Mouse (Mus musculus): Measurements from ENCODE around the gene Tmem63a. TPM values are rescaled to one million over a fixed set of nuclear protein-coding genes. Genes with fewer than 3 reads are reported as not detected.
"Not testable (repeated sequence)": the region's sequence is repeated elsewhere in the genome, so short reads cannot be mapped to it uniquely, and the experiment has no call there.

Tmem63a gene
- polyA plus RNA-seq, 1 experiment from 2014 or later = 29.2 TPM

DNA sequence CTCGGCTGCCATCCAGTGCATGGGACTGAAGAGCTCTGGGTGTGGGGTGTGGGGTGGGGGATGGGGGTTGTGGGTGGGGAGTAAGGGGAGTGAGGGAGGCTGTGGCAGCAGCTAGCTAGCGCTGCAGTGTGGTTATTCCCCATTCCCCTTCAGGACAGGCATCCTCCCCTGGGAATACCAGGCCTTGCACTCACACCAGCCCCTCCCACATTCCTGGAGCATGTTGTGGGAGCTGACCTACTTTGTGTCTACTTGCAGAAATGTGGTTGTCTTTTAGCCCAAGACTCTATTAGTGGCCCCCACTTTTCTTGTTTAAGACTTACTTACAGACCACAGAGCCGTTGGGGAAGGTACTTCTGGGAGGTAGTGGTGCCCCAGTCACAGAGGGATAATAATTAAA lies 24.4 kb downstream of the Tmem63a start:
- 50% methylated on average over 3 of the region's 3 CpGs for WGBS
- H3K4me1 ChIP-seq (ENCODE audit: control insufficient read depth, insufficient read depth, low read length) = no peaks in the 10 kb centered on the region
- no peaks in the 10 kb centered on the region for H3K9me3 ChIP-seq (replicated peaks; ENCODE audit: control insufficient read depth, low read length)
- H3K4me3 ChIP-seq (replicated peaks; ENCODE audit: low read length) = no peak overlapping the region
- no peak overlapping the region for H3K27ac ChIP-seq (ENCODE audit: low read length)
- peaks cover 3% of the 10 kb centered on the region for H3K36me3 ChIP-seq (ENCODE audit: control insufficient read depth, insufficient read depth, low read length)
- no peak overlapping the region for H3K4me2 ChIP-seq (ENCODE audit: low read depth, low read length)
- H3K9ac ChIP-seq (ENCODE audit: low read length) = no peak overlapping the region
- ATAC-seq (ENCODE audit: insufficient read depth, low FRiP score) = no peak
- H3K27me3 ChIP-seq (ENCODE audit: control insufficient read depth, insufficient read depth, low read length) = no peaks in the 10 kb centered on the region

DNA sequence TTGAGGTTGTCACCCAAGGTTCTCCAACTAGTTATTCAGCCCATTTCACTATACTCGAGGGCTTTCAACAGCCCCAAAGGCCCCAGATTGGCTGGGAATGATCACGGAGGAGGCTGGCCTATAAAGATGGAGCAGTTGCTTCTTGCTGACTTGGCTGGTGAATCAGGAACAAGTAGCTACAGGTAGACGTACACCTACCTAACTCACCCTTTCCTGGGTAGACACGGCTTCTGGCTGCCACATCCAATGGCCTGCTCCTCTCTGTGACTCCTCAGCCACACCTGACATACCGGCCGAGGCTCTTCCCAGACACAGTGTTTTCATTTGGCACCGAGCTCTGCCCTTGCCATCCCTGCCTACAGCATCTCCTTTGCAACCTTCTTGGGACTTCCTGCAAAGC lies 25.1 kb downstream of the Tmem63a start:
- no peaks in the 10 kb centered on the region for H3K9me3 ChIP-seq (replicated peaks; ENCODE audit: control insufficient read depth, low read length)
- no peaks in the 10 kb centered on the region for H3K36me3 ChIP-seq (ENCODE audit: control insufficient read depth, insufficient read depth, low read length)
- H3K27me3 ChIP-seq (ENCODE audit: control insufficient read depth, insufficient read depth, low read length) = no peaks in the 10 kb centered on the region
- H3K4me3 ChIP-seq (replicated peaks; ENCODE audit: low read length) = no peak overlapping the region
- H3K27ac ChIP-seq (ENCODE audit: low read length) = no peak overlapping the region
- no peak overlapping the region for H3K4me2 ChIP-seq (ENCODE audit: low read depth, low read length)
- 82% methylated on average over 7 of the region's 7 CpGs for WGBS
- no peak overlapping the region for H3K9ac ChIP-seq (ENCODE audit: low read length)
- H3K4me1 ChIP-seq (ENCODE audit: control insufficient read depth, insufficient read depth, low read length) = no peaks in the 10 kb centered on the region
- no peak for ATAC-seq (ENCODE audit: insufficient read depth, low FRiP score)

DNA sequence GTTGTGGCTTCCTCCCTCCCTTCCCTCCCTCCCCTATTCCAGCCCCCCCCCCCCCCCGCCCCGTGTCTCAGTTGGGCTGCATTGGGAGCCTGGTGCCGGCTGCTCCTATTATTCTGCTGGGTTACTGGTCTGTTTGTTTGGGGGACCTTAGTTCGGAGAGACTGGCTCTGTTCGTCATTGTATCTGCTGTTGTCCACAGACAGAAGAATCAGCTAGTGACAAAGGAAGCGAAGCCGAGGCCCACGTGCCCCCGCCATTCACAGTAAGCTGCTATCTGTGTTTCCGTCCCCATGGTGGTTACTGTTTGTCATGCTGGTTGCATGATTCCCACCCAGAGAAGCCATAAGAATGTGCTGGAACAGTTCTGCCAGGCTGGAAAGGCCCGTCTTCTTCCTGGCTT lies 30.8 kb downstream of the Tmem63a start:
- Histone ChIP-seq H3K27me3 (ENCODE audit: control insufficient read depth, insufficient read depth, low read length) (no peaks in the 10 kb centered on the region), H3K27ac (ENCODE audit: low read length) (no peak overlapping the region), H3K4me3 (replicated peaks; ENCODE audit: low read length) (no peak overlapping the region), H3K9me3 (replicated peaks; ENCODE audit: control insufficient read depth, low read length) (no peaks in the 10 kb centered on the region), H3K36me3 (ENCODE audit: control insufficient read depth, insufficient read depth, low read length) (no peaks in the 10 kb centered on the region), H3K4me1 (ENCODE audit: control insufficient read depth, insufficient read depth, low read length) (no peaks in the 10 kb centered on the region), H3K4me2 (ENCODE audit: low read depth, low read length) (no peak overlapping the region), H3K9ac (ENCODE audit: low read length) (no peak overlapping the region)
- WGBS = 85% methylated on average over 9 of the region's 11 CpGs
- ATAC-seq (ENCODE audit: insufficient read depth, low FRiP score) = no peak

DNA sequence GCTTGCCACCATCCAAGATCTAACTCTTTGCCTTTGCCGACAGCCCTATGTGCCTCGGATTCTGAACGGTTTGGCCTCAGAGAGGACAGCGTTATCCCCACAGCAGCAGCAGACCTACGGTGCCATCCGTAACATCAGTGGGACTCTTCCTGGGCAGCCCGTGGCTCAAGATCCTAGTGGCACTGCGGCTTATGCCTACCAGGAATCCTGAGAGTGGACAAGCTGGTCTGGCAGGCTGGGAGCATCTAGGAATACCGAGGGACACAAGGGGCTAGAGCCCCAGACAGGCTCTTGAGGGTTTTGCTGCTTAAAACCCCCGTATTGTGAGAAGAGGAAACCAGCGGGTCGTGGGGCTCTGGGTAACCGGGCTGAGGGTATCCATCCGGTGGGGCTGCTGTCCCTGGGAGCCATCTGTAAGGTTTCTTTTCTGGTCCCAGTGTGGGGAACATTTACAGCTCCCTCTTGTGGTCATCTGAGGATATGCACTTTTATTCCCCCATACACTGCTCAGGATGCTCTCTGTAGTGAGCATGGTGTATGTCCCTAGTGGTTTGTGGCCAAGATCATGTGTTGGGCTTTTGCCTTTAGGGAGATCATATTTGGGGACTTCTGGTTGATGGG lies 32.1 kb downstream of the Tmem63a start:
- Histone ChIP-seq H3K4me1 (ENCODE audit: control insufficient read depth, insufficient read depth, low read length) (no peaks in the 10 kb centered on the region), H3K4me3 (replicated peaks; ENCODE audit: low read length) (no peak overlapping the region), H3K9ac (ENCODE audit: low read length) (no peak overlapping the region), H3K9me3 (replicated peaks; ENCODE audit: control insufficient read depth, low read length) (no peaks in the 10 kb centered on the region), H3K27ac (ENCODE audit: low read length) (no peak overlapping the region), H3K4me2 (ENCODE audit: low read depth, low read length) (no peak overlapping the region), H3K27me3 (ENCODE audit: control insufficient read depth, insufficient read depth, low read length) (no peaks in the 10 kb centered on the region), H3K36me3 (ENCODE audit: control insufficient read depth, insufficient read depth, low read length) (no peaks in the 10 kb centered on the region)
- ATAC-seq (ENCODE audit: insufficient read depth, low FRiP score) = peak; percentile 70
- WGBS = 61% methylated on average over 14 of the region's 14 CpGs

DNA sequence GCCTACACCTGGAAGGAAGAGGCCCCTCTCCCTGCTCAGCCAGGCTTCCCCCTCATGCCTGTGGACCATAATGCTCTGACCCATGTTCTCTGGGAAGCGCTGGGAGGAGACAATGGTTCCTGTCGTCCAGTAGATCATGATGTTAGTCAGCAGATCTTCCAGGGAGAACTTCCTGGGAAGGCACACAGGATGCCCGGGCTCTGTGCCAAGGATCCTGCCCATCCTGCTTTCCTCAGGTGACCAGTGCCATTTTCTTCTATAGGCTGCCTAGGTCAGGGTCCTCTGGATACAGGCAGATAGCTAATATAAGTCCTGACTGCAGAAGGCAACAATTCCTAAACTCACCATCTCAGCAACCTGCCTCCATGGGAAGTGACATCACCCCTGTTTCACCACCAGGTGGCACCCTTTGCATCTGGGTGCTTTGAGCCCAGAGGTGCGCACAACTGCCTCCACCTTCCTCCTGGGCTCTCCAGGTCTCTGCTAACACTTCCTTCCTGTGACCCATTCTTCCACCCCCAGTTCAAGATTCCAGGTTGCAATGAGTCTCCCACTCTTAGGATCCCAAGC lies 34.1 kb downstream of the Tmem63a start:
- Histone ChIP-seq H3K4me1 (ENCODE audit: control insufficient read depth, insufficient read depth, low read length) (no peaks in the 10 kb centered on the region), H3K9me3 (replicated peaks; ENCODE audit: control insufficient read depth, low read length) (no peaks in the 10 kb centered on the region)

DNA sequence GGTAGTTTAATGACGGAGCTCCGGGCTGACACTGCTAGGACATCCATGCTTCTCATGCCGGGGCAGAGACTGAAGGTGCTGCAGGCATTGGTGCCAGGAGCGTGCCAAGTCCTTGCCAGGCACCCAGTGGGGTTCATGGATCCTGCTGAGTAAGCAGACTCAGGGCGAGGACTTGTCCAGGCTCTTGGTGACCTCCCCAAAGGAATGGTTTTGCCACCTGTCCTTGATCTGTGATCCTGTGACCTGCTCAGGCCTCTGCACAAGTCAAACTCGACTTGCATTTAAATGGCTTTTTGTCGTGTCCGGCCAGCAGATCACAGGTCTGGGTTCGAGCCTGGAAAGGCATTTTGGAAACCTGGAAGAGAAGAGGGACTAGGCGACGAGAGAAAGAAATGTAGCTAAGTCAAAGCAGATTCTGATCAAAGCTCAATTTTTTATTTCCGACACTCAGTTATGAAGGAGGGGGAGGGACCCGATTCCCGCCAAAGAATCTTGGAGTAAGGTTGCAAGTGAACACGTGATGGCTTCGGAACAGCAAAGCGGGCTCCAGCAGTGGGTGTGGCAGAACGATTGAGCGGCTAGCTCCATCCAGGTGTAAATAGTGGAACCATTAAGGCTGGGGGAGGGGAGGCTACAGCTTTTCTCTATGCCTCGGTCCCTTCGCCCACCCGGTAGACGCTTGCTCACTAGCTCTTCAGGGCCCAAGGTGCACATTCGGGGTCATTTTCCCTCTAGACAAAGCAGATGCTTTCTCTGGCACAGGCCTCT lies 37.5 kb downstream of the Tmem63a start:
- H3K9me3 ChIP-seq (replicated peaks; ENCODE audit: control insufficient read depth, low read length) = no peaks in the 10 kb centered on the region
- H3K27me3 ChIP-seq (ENCODE audit: control insufficient read depth, insufficient read depth, low read length) = no peaks in the 10 kb centered on the region
- 78% methylated on average over 22 of the region's 24 CpGs for WGBS
- no peaks in the 10 kb centered on the region for H3K4me1 ChIP-seq (ENCODE audit: control insufficient read depth, insufficient read depth, low read length)
- no peak overlapping the region for H3K4me2 ChIP-seq (ENCODE audit: low read depth, low read length)
- no peaks in the 10 kb centered on the region for H3K36me3 ChIP-seq (ENCODE audit: control insufficient read depth, insufficient read depth, low read length)
- H3K27ac ChIP-seq (ENCODE audit: low read length) = no peak overlapping the region
- no peak for ATAC-seq (ENCODE audit: insufficient read depth, low FRiP score)
- no peak overlapping the region for H3K4me3 ChIP-seq (replicated peaks; ENCODE audit: low read length)
- no peak overlapping the region for H3K9ac ChIP-seq (ENCODE audit: low read length)

More for the DNA sequence above, 34.1 kb downstream of the Tmem63a start:
- 69% methylated on average over 4 of the region's 4 CpGs for WGBS
- Histone ChIP-seq H3K36me3 (ENCODE audit: control insufficient read depth, insufficient read depth, low read length) (no peaks in the 10 kb centered on the region), H3K9ac (ENCODE audit: low read length) (no peak overlapping the region), H3K4me3 (replicated peaks; ENCODE audit: low read length) (no peak overlapping the region), H3K27me3 (ENCODE audit: control insufficient read depth, insufficient read depth, low read length) (no peaks in the 10 kb centered on the region), H3K27ac (ENCODE audit: low read length) (no peak overlapping the region), H3K4me2 (ENCODE audit: low read depth, low read length) (no peak overlapping the region)
- no peak for ATAC-seq (ENCODE audit: insufficient read depth, low FRiP score)

DNA sequence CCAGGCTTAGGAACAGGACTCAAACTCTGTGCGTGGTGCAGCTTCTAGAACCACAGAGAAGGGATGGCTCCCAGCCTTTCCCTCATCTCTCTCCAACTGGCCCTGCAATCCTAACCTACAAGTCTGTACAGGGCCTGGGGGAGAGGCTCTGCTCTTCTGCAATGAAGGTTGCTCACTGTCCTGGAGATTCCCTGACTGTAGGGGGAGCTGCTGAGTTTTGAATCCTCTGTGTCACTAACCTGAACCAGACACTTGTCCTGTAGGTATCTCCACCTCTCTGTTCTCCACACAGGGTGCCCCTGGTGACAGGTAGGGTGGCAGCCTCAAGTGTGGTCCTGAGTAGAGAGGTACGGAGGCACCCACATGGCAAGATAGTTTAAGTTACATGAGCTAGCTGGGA lies 38.3 kb downstream of the Tmem63a start:
- H3K4me2 ChIP-seq (ENCODE audit: low read depth, low read length) = no peak overlapping the region
- no peak for ATAC-seq (ENCODE audit: insufficient read depth, low FRiP score)
- H3K27me3 ChIP-seq (ENCODE audit: control insufficient read depth, insufficient read depth, low read length) = no peaks in the 10 kb centered on the region

DNA sequence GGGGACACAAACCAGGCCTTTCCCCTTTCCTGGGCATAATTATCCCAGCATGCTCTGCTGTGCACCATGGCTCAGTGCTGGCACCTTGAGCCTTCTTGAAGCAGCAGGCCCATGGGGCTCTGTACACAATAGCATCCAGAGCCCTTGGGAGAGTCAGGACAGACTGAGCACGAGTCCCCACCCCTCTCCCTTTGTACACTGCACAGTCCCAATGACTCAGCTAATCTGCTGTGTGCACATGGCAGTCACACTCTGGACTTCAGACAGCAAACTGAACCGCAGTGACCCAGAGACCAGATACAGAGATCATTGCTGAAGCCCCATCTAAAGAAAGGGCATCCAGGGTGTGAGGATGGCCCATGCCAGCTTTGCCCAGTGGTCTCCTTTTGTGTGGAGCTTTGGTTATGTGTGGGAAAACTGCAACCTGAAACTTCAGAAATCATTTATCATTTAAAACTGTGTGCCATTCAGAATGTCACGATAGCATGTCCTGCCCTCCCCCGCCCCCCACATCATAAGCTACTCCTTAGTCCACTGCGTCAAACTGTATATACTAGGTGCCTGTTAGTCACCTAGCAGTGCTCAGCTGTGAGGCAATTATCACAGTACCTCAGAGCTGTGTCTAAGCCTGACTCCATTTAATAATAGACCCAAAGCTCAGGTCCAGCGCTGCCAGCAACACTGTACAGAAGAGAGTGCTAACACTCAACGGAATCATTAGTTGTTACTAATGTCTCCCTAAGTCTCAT lies 39.3 kb downstream of the Tmem63a start:
- not testable (repeated sequence) for H3K27ac ChIP-seq (ENCODE audit: low read length); H3K27me3 ChIP-seq (ENCODE audit: control insufficient read depth, insufficient read depth, low read length); H3K9ac ChIP-seq (ENCODE audit: low read length); H3K4me1 ChIP-seq (ENCODE audit: control insufficient read depth, insufficient read depth, low read length); H3K4me2 ChIP-seq (ENCODE audit: low read depth, low read length); H3K9me3 ChIP-seq (replicated peaks; ENCODE audit: control insufficient read depth, low read length); H3K36me3 ChIP-seq (ENCODE audit: control insufficient read depth, insufficient read depth, low read length); H3K4me3 ChIP-seq (replicated peaks; ENCODE audit: low read length)
- 68% methylated on average over 7 of the region's 7 CpGs for WGBS
- ATAC-seq (ENCODE audit: insufficient read depth, low FRiP score) = peak; percentile 94

More for the DNA sequence above, 38.3 kb downstream of the Tmem63a start:
- Histone ChIP-seq H3K36me3 (ENCODE audit: control insufficient read depth, insufficient read depth, low read length) (no peaks in the 10 kb centered on the region), H3K27ac (ENCODE audit: low read length) (no peak overlapping the region), H3K9ac (ENCODE audit: low read length) (no peak overlapping the region), H3K4me1 (ENCODE audit: control insufficient read depth, insufficient read depth, low read length) (no peaks in the 10 kb centered on the region), H3K4me3 (replicated peaks; ENCODE audit: low read length) (no peak overlapping the region), H3K9me3 (replicated peaks; ENCODE audit: control insufficient read depth, low read length) (no peaks in the 10 kb centered on the region)
- WGBS = 60% methylated on average over 2 of the region's 2 CpGs

DNA sequence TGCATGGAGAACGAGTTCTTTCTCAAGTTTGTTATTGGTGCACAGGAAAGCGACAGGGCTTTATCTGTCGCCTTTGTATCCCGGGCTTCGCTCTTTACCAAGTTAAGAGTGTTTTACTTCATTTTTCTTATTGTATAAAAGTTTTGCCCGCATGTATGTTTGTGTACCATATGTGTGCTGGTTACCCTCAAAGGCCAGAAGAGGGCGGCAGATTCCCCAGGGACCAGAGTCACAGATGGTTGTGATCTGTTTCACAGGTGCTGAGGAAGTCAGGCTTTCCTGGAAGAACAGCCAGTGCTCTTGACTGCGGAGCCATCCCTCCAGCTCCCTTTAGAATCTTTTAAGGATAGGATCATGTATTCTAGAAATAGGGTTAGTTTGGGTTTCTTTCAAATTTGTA lies 44.6 kb downstream of the Tmem63a start:
- no peaks in the 10 kb centered on the region for H3K4me1 ChIP-seq (ENCODE audit: control insufficient read depth, insufficient read depth, low read length)
- H3K4me3 ChIP-seq (replicated peaks; ENCODE audit: low read length) = no peak overlapping the region
- 91% methylated on average over 8 of the region's 8 CpGs for WGBS
- no peaks in the 10 kb centered on the region for H3K9me3 ChIP-seq (replicated peaks; ENCODE audit: control insufficient read depth, low read length)
- no peaks in the 10 kb centered on the region for H3K36me3 ChIP-seq (ENCODE audit: control insufficient read depth, insufficient read depth, low read length)
- H3K4me2 ChIP-seq (ENCODE audit: low read depth, low read length) = no peak overlapping the region
- no peak for ATAC-seq (ENCODE audit: insufficient read depth, low FRiP score)
- H3K27me3 ChIP-seq (ENCODE audit: control insufficient read depth, insufficient read depth, low read length) = no peaks in the 10 kb centered on the region
- no peak overlapping the region for H3K9ac ChIP-seq (ENCODE audit: low read length)
- no peak overlapping the region for H3K27ac ChIP-seq (ENCODE audit: low read length)
